Mouse (Mus musculus) skeletal muscle tissue, postnatal 0 days (tissue): Measurements from ENCODE around the gene Git1. TPM values are rescaled to one million over a fixed set of nuclear protein-coding genes. Genes with fewer than 3 reads are reported as not detected.

Source experiments
- polyA plus RNA-seq: library from polyadenylated mRNA; unstranded; fragments of >200 nt; fragmentation: Nextera tagmentation; extraction: Ambion mirVana; gene quantifications from 2 replicates; pipeline ENCODE4 v1.2.1, GENCODE M21; 2015

The Git1 gene
- 5.1 and 6.5 TPM in 2 replicates for polyA plus RNA-seq

DNA sequence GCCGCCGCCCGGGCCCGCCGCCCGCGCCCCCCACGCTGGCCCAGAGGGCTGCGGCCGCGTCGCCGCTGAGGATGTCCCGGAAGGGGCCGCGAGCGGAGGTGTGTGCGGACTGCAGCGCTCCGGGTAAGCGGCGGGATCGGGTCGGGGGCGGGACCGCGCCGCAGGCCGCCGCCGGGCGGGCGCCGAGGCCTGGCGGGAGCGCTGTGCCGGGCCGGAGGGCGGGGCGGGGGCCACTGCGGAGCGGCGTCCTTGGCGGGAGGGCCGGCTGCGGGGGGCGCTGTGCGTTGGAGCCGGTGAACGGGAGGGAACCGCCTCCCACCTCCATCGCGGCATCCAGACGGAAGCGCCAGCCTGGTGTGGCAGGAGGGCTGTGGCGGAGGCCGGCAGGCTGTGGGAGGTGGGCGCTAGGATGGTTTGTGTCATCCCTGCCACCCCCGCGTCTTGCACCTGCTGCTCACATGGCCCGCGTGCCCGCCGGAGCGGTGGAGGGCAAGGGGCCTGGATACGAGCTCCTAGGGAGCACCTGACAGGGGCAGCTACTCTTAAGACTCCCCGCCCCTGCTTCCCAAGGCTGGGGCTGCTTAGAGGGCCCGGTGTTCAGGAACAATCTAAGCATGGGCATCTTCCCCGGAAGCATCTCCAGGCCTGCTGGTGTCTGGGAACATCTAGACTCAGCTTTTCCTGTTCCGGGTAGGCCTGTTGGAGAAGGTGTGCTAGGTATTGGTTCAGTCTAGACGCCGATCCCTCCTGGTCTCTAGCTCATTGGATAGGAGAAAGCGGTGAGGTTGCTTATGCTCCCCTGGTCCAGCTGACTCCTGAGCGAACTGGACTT is at the start of gene Git1:
TSS of gene Git1 (plus strand) at position 51 of the 832 bp plus-strand sequence.

DNA sequence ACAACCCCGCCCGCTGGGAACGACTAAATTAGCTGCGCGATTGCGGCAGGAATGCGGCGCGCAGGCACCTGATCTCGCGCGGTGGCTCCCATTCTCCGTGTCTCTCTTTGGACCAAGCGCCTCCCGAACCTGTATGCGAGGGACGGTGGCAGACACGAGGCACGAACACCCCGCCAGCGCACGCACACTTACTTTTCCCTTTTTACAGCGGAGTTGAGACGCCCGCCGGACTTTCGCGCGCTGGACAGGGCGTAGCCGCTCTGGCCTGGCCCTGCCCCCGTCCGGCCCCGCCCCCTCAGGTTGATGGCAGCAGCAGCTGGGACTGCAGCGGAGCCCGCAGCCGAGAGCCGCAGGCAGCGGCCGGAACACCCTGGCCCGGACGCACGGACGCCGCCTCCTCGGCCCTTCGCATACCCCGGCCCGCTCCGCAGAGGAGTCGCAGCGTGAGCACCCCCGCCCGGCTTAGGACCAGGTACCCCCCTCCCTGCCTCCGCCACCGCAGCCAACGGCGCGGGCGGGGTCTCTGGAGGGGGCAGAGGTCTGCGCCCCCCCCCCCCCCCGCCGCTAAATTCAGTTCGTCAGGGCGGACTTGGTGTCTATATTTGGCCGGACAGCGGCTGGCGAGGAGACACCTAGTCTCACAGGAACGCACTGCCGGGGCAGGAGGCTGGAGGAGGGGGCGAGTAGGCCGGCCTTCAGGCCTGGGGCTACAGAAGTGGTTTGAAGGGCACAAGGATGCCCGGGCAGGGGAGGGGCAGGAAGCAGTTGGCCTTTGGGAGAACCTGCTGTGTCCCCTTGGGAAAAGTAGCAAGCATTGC is 30.9 kb upstream of the Git1 start, which contains the start of gene Coro6:
TSS of gene Coro6 (plus strand) at position 129 of the 818 bp plus-strand sequence.

DNA sequence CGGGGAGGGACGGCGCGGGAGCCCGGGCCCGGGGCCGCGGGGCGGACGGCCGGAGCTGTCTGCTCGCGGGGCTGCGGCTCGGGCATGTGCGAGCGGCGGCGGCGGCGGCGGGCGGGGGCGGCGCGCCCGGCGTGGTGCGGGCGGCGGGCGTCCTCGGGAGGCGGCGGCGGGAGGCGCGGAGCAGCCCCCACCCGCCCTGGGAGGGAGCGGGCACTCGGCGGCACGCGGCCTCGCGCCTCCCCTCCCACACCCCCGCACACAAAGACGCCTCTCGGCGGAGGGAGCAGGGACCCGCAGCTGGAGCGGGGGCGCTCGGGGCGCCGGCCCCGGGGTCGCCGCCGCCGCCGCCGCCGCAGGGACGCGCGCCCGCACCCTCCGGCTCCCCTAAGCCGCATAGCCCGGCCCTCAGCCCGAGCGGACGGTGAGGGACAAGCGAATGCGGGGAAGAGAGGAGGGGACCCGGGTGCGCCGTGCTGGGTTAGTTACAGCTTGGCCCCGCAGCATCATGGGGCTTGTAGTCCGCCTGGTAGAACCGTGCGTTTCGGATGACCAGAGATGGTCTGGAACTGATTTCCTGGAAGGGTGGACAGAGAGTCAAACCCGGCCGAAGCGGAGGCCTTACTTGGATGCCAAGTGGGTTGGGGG is 3.6 kb upstream of the Git1 start, which contains the start of gene Ankrd13b:
TSS of gene Ankrd13b (minus strand) at position 88 of the 645 bp plus-strand sequence.

DNA sequence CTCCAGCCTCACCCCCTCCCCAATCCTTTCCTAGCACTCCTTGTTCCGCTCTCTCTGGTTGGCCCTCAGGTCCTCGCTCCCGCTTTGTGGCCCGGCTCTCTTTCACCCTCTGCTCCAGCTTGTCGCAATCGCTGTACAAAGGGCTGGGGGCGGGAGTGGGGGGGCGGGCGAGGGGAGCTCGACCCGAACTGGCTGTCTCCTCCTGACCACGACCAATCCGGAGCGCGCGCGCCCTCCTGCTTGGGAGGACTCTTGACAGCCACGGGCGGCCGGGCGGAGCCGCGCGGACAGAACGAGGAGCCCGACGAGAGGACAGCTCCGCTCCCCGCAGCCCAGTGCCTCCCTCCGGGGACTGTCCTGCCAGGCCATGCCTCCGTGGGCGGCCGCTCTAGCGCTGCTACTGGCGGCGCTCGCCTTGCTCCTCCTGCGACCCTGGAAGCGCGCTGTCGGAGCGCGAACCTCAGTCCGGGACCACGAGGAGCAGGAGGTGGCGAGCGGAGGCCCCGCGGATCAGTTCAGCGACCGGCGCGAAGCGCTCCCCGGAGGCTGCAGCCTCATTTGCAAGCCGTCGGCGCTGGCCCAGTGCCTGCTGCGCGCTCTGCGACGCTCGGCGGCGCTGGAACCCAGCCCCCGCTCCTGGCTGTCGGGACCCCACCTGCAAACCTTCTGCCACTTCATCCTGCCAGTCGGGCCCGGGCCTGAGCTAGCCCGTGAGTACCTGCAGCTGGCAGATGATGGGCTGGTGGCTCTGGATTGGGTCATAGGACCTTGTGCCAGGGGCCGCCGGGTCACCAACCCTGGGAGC is 21.7 kb downstream of the Git1 start, which contains the start of gene Abhd15:
TSS of gene Abhd15 (plus strand) at position 290 of the 805 bp plus-strand sequence.

DNA sequence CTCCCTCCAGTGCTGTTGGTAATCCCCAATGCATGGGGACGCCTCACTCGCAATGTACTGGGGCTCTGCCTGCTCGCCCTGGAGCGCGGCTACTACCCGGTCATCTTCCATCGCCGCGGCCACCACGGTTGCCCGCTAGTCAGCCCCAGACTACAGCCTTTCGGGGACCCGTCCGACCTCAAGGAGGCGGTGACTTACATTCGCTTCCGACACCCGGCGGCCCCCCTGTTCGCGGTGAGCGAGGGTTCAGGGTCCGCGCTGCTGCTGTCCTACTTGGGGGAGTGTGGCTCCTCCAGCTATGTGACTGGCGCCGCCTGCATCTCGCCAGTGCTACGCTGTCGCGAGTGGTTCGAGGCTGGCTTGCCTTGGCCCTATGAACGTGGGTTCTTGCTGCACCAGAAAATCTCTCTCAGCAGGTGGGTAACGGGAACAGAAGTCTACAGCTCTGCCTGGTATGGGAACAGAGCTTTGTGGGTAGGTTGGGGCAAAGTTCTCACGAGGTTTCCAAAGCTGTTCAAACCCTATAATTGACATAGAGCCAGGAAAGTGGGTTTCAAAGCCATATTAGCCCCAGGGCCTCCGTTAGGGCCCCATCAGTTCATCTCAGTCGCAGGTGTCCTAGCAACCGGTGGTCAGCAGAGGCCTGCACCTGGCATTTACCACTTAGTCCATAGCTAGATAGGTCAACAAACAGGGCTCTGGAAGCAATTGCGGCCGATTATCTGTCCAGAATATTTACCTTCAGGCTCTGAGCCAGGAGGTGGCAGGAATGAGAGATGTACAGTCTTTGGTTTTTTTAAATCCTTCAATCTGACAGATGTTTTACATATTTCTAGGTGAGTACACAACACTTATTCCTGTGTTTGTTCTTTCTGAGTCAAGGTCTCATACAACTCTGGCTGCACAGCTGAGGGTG is 22.5 kb downstream of the Git1 start, which contains the start of gene Trp53i13:
TSS of gene Trp53i13 (minus strand) at position 344 of the 916 bp plus-strand sequence.

DNA sequence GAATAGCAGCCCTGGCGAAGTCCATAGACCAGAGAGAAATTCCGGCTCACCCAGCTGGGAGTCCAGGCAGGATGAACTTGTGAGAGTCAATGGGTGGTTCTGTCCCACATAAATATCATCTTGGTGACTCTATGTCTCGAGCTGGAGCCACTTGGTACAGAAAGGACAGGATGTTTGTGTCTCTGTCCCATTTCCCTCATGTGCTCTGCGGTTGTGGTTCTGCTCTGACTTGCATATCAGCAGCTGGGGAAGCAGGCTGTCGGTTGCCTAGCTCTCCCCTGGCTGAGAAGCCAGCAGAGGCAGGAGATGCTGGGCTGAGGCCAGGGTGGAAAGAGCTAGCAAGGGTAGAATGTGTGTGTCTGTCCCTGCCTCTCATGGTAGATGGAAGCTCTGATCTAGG is 25.7 kb downstream of the Git1 start, which contains the start of gene Gm10392:
TSS of gene Gm10392 (minus strand) at position 156 of the 400 bp plus-strand sequence.

Other genes starting within 250 kb of the Git1 start
- 36.1 and 39.0 TPM in 2 replicates for gene Coro6, start 31.2 kb upstream of the Git1 start, polyA plus RNA-seq
- 2.1 and 2.9 TPM in 2 replicates for gene Ankrd13b, start 3.9 kb upstream of the Git1 start, polyA plus RNA-seq
- 2.4 and 11.6 TPM in 2 replicates for gene Abhd15, start 21.6 kb downstream of the Git1 start, polyA plus RNA-seq
- 17.4 and 24.1 TPM in 2 replicates for gene Trp53i13, start 22.4 kb downstream of the Git1 start, polyA plus RNA-seq
- 0.18 TPM in 1 of 2 replicates, not detected in the other for gene Gm10392, start 25.6 kb downstream of the Git1 start, polyA plus RNA-seq
- 12.0 and 14.0 TPM in 2 replicates for gene Taok1, start 114.3 kb downstream of the Git1 start, polyA plus RNA-seq
- 3.0 and 3.3 TPM in 2 replicates for gene Nufip2, start 192.6 kb downstream of the Git1 start, polyA plus RNA-seq
- not detected in 2 replicates for gene Cryba1, start 231.7 kb downstream of the Git1 start, polyA plus RNA-seq